Mouse (Mus musculus): ENCODE measurements at regions not wholly inside any gene's neighbourhood (a gene's known extent, or its start where the extent isn't known, plus 50 kb on each side); places are given as distances from the start of the nearest gene placed in this dataset.
"Not testable (repeated sequence)": the region's sequence is repeated elsewhere in the genome, so short reads cannot be mapped to it uniquely, and the experiment has no call there.

DNA sequence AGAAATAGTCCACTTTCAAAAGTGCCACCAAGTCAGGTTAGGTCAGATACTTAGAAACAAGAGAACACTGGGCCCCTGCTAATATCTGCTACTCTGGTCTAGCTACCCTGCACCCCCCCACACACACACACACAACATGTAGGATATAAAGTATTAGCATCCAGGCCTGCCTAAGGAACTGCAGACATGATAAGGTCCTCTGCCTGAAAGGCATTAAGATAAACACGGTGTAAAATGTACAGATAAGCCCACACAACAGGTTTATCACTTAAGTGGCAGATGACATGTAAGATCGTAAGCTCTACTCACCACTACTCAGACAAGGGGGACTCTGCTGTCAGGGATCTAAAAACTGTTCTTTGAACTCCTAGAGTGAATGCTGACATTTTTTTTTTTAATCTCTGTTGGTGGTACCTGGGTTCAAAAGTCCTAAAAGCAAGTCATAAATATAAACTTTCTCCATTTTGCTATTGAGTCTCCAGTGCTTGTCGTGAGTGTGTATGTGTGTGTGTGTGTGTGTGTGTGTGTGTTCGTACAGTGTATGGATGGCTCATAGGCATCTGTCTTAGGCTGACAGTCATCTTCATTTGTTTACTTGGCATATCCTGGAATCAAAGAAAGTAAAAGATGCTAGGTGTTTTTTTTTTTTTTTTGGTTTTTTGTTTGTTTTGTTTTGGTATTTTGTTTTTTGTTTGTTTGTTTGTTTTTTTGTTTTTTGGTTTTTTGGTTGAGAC, 52.2 kb downstream of the Gm9817 start:
- peaks cover 6% of the 10 kb centered on the region for H3K4me1 ChIP-seq
- no peak overlapping the region for H3K4me3 ChIP-seq
- 77% methylated on average over 4 of the region's 4 CpGs for WGBS

DNA sequence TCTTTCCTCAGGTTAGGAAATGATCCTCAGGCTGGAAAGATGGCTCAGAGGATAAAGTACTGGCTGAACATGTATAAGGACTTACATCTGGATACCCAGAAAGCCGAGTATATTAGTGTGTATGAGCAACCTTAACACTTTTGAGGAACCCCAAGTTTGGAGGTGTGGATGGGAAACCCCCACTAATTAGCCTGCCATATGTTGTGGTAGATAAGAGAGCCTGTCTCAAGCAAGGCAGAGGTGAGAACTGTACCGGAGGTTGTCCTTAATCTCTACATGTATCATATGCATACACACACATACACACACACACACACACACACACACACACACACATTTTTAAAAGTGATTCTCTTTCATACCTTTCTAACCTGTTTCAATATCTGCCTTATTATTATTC, 62.1 kb downstream of the Gm9817 start:
- WGBS: 84% methylated on average over 2 of the region's 2 CpGs
- Histone ChIP-seq H3K27ac (no peak overlapping the region), H3K36me3 (no peaks in the 10 kb centered on the region), H3K27me3 (ENCODE audit: low read depth, poor library complexity, severe bottlenecking) (no peaks in the 10 kb centered on the region), H3K4me1 (peaks cover 7% of the 10 kb centered on the region; the same call in 1 of the 2 replicates), H3K4me3 (no peak overlapping the region), H3K9me3 (replicated peaks) (no peaks in the 10 kb centered on the region)
- no peak for DNase-seq (ENCODE audit: low spot score)

More for the DNA sequence above, 52.2 kb downstream of the Gm9817 start:
- no peaks in the 10 kb centered on the region for H3K9me3 ChIP-seq (replicated peaks)
- DNase-seq (ENCODE audit: low spot score): no peak
- H3K36me3 ChIP-seq: no peaks in the 10 kb centered on the region
- no peak overlapping the region for H3K27ac ChIP-seq
- no peaks in the 10 kb centered on the region for H3K27me3 ChIP-seq (ENCODE audit: low read depth, poor library complexity, severe bottlenecking)

DNA sequence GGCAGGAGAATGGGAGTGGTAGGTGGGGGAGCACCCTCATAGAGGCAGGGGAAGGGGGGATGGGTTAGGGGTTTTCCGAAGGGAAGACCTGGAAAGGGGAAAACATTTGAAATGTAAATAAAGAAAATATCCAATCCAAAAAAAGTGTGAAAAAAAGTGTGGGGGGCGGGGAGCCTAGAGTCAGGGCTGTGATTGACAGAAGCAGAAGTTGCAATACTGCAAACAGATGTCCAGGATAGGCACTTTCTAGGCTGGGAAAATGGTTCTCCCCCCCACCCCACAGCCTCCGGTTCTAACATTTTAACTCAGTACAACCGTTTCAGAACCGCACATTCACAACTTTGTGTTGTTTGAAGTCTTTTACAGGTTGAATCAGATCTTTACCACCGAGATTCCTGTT, 66.6 kb downstream of the Gm9817 start:
- 81% methylated on average over 6 of the region's 6 CpGs for WGBS
- no peaks in the 10 kb centered on the region for H3K27me3 ChIP-seq (ENCODE audit: low read depth, poor library complexity, severe bottlenecking)
- H3K4me1 ChIP-seq: peaks cover 7% of the 10 kb centered on the region; the same call in 1 of the 2 replicates

DNA sequence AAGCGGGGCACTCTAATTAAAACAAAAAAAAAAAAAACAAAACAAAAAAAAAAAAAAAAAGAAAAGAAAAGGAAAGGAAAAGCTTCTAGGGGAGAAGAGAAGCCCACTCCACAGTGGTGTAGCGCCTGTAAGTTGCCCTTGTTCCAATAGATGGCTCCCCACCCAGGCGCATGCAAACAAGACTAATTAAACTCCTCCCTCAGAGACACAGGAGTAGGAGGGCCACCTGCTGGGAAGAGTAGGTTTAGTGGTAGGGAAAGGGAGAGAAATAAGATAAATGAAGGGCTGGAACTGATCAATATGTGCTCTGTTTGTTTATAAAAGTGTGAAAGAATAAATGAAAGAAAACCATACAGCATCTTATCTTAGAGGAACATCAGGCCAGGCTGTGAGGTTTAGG, 77.7 kb downstream of the Gm9817 start:
- Histone ChIP-seq H3K27me3 (ENCODE audit: low read depth, poor library complexity, severe bottlenecking) (peaks cover 7% of the 10 kb centered on the region; the same call in 1 of the 2 replicates), H3K36me3 (no peaks in the 10 kb centered on the region), H3K4me1 (no peaks in the 10 kb centered on the region), H3K4me3 (no peak overlapping the region), H3K9me3 (replicated peaks) (no peaks in the 10 kb centered on the region), H3K27ac (no peak overlapping the region)
- 67% methylated on average over 3 of the region's 3 CpGs for WGBS
- no peak for DNase-seq (ENCODE audit: low spot score)

More for the DNA sequence above, 66.6 kb downstream of the Gm9817 start:
- H3K27ac ChIP-seq: no peak overlapping the region
- no peaks in the 10 kb centered on the region for H3K36me3 ChIP-seq
- no peak overlapping the region for H3K4me3 ChIP-seq
- H3K9me3 ChIP-seq (replicated peaks): no peaks in the 10 kb centered on the region
- no peak for DNase-seq (ENCODE audit: low spot score)

DNA sequence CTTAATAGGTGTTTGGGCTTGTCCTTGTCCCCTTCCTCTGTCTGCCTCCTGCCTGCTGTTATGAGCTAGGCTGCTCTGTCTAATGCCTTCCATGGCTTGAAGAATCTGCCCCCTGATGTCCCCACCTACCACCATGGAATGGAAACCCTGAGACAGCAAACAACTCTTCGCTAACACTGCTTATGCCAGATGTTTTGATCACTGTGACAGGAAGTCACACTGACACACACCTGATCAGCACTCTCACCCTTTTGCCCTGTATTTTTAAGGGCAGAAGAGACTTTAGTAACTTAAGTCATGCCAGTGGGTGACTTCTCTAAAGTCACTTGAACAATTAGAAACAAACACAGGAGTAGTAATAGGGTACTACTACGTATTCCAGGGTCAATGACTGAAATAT, 78.5 kb downstream of the Gm9817 start:
- H3K9me3 ChIP-seq (replicated peaks): no peaks in the 10 kb centered on the region
- H3K27me3 ChIP-seq (ENCODE audit: low read depth, poor library complexity, severe bottlenecking): peaks cover 7% of the 10 kb centered on the region; the same call in 1 of the 2 replicates
- H3K4me1 ChIP-seq: no peaks in the 10 kb centered on the region
- H3K27ac ChIP-seq: no peak overlapping the region
- no peak overlapping the region for H3K4me3 ChIP-seq
- 89% methylated on average over 2 of the region's 2 CpGs for WGBS
- no peak for DNase-seq (ENCODE audit: low spot score)
- H3K36me3 ChIP-seq: no peaks in the 10 kb centered on the region

DNA sequence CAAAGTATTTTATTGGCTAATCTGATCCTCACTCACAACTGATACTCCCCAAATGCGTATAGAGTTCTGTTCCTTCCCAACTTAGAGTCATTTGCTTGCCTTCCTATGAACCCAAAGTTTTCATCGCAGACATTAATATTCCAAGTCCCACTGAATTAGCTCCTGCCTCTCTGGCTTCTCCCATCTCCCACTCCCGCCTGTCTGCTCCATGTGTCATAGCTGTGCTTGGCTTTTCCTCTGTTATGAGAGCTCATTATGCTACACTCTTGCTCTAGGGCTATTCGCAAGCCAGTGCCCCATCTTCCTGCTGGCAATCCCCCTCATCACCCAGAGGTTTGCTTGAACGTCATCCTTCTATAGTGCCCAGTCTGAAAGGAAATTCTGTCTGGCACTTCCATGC, 81.8 kb downstream of the Gm9817 start:
- no peaks in the 10 kb centered on the region for H3K36me3 ChIP-seq
- 90% methylated on average over 5 of the region's 5 CpGs for WGBS
- H3K27ac ChIP-seq: no peak overlapping the region
- no peaks in the 10 kb centered on the region for H3K27me3 ChIP-seq (ENCODE audit: low read depth, poor library complexity, severe bottlenecking)
- no peak for DNase-seq (ENCODE audit: low spot score)
- no peaks in the 10 kb centered on the region for H3K9me3 ChIP-seq (replicated peaks)
- H3K4me1 ChIP-seq: peaks cover 10% of the 10 kb centered on the region; the same call in 1 of the 2 replicates
- H3K4me3 ChIP-seq: no peak overlapping the region

DNA sequence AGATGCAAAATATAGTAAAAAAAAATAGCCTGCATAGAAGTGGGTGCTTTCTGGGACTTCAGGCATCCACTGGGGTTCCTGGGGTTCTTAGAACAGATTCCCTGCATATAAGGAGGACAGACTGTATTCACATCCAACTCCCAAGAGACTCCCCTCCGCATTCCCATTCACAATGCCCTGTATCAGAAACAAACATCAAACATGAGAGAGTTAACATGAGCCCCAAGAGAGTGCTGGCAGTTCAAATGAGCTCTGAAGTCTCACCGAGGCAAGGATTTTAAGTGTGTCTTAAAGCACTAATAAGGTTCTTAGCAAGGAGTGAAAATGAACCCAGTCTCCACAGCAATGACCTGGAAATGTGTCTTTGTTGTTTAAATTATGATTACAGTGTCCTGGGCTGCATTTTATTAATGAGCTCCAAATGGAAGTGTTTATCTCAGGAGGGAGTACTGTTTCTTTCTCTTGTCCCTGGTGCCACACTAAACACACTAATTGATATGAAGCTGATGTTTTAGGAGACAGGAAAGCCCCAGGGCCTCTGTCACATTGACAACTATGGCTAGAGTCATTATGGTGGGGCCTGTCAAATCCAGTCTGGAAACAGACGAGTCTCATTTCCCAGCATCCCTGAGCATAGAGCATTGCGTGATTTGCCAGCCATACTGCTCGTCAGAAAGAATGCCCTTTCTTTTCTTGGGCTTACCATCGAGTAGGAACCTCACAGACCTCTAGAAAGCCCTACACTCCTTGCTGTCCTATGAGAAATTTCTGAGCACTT, 85.7 kb downstream of the Gm9817 start:
- Histone ChIP-seq H3K4me1 (peaks cover 10% of the 10 kb centered on the region; the same call in 1 of the 2 replicates), H3K36me3 (no peaks in the 10 kb centered on the region), H3K27me3 (ENCODE audit: low read depth, poor library complexity, severe bottlenecking) (no peaks in the 10 kb centered on the region), H3K4me3 (no peak overlapping the region), H3K9me3 (replicated peaks) (no peaks in the 10 kb centered on the region), H3K27ac (no peak overlapping the region)
- DNase-seq (ENCODE audit: low spot score): peak; percentile 35
- WGBS: 45% methylated on average over 6 of the region's 6 CpGs

DNA sequence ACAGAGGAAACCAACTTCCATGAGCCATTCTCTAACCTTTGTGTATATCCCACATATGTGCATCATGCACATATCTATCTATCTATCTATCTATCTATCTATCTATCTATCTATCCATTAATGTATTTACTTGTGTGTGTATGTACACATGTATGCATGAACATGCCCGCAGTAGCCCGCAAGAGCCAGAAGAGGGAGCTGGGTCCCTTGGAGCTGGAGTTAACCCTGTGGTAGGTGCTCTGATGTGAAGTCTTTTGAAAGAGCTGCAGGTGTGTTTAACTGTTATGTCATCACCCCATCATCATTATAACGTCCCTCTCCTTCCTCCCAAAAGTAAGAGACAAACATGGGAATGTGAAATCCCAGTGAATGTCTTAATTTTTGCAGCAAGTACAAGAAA, 86.7 kb downstream of the Gm9817 start:
- H3K27me3 ChIP-seq (ENCODE audit: low read depth, poor library complexity, severe bottlenecking): no peaks in the 10 kb centered on the region
- no peak overlapping the region for H3K27ac ChIP-seq
- H3K9me3 ChIP-seq (replicated peaks): no peaks in the 10 kb centered on the region
- no peaks in the 10 kb centered on the region for H3K36me3 ChIP-seq
- peaks cover 10% of the 10 kb centered on the region; the same call in 1 of the 2 replicates for H3K4me1 ChIP-seq
- 79% methylated on average over 3 of the region's 3 CpGs for WGBS
- H3K4me3 ChIP-seq: no peak overlapping the region
- no peak for DNase-seq (ENCODE audit: low spot score)

DNA sequence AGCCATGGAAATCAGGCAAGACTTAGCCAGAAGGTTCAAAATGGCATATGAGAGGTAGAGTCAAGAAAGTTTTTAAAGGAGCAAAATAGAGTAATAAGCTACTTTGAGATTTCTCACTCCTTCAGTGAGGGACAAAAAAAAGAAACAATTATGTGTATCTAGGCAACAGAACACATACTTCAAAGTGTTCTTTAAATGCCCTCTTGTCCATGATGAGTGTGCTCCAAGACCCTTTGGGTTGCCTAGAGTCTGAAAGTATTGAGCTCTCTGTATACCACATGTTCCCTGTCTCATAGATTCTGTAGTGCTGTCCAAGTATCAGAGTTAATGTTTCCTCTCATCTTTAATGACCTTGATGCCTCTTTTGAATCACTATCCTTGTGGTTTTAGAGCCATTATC, 91.2 kb downstream of the Gm9817 start:
- Histone ChIP-seq H3K9me3 (replicated peaks) (no peaks in the 10 kb centered on the region), H3K27me3 (ENCODE audit: low read depth, poor library complexity, severe bottlenecking) (no peaks in the 10 kb centered on the region), H3K36me3 (no peaks in the 10 kb centered on the region), H3K27ac (no peak overlapping the region), H3K4me3 (no peak overlapping the region), H3K4me1 (peaks cover 16% of the 10 kb centered on the region)
- DNase-seq (ENCODE audit: low spot score): no peak

DNA sequence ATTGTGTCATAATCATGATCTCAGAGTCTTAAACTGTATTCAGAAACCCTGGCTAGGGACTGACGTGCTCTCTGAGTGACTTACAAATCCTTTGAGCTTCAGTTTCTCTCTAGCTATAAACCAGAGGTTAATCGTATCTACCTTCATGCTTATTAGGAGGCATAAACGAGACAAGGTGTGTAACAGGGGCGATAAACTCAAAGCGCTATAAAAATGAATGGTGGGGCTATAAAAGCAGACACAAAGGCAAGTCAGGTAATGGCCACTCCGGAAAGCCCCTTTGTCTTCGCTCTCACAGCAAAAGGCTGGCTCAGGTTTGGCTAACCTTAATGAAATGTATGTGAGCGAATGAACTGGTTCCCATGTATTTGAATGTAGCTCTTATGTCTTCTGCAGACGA, 94.6 kb downstream of the Gm9817 start:
- no peaks in the 10 kb centered on the region for H3K36me3 ChIP-seq
- no peak for DNase-seq (ENCODE audit: low spot score)

DNA sequence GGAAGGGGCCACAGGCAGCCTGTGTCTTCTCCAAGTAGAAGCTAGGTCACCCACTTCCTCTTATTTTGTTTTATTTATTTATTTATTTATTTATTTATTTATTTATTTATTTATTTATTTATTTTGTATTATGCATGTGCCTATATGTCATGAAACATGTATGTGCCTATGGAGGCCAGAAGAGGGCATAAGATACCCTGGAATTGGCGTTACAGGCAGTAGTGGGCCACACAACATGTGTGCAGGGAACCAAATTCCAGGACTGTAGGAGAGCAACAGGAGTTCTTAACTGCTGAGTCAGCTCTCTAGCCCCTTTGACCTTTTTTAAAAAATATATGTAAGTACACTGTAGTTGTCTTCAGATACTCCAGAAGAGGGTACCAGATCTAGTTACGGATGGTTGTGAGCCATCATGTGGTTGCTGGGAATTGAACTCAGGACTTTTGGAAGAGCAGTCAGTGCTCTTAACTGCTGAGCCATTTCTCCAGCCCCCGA, 97.3 kb downstream of the Gm9817 start:
- not testable (repeated sequence) for H3K9me3 ChIP-seq (replicated peaks); H3K4me3 ChIP-seq; H3K27me3 ChIP-seq (ENCODE audit: low read depth, poor library complexity, severe bottlenecking); H3K36me3 ChIP-seq; H3K27ac ChIP-seq; DNase-seq (ENCODE audit: low spot score)
- 90% methylated on average over 3 of the region's 3 CpGs for WGBS
- H3K4me1 ChIP-seq: peaks cover 15% of the 10 kb centered on the region

More for the DNA sequence above, 94.6 kb downstream of the Gm9817 start:
- H3K27ac ChIP-seq: peak overlapping the region; percentile 50; the same call in 1 of the 2 replicates
- 51% methylated on average over 9 of the region's 9 CpGs for WGBS
- no peak overlapping the region for H3K4me3 ChIP-seq
- H3K4me1 ChIP-seq: peaks cover 15% of the 10 kb centered on the region
- no peaks in the 10 kb centered on the region for H3K27me3 ChIP-seq (ENCODE audit: low read depth, poor library complexity, severe bottlenecking)
- no peaks in the 10 kb centered on the region for H3K9me3 ChIP-seq (replicated peaks)

DNA sequence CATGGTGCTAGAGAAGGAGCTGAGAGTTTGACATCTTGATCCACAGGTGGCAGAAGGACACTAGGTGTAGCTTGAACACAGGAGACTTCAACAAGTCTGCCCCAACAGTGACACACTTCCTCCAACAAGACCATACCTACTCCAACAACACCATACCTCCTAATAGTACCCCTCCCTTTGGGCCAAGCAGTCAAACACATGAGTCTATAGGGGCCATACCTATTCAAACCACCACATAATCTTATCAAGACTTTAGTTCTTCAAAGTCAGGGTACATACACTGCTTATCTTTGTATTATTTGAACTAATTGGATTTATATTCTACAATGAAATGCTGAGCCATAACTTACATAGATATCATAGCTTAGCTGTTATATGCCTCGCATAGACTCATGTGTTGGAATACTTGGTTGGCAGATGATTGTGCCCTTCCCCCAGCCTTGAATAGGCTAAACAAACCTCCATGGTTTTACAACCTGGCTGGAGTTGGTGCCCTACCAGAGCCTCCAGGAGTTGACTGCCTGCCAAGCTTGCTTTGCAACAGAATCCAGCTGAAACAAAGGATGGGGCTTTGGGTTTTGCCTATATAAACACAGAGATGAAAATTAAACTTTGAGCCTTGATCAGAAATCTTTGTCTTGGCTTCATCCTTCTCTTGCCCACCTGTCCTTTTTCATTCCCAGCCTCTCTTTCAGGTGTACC, 103.2 kb downstream of the Gm9817 start:
- WGBS: 96% methylated on average over 1 of the region's 1 CpGs
- Histone ChIP-seq H3K4me1 (peaks cover 8% of the 10 kb centered on the region), H3K9me3 (replicated peaks) (no peaks in the 10 kb centered on the region), H3K4me3 (no peak overlapping the region), H3K27me3 (ENCODE audit: low read depth, poor library complexity, severe bottlenecking) (no peaks in the 10 kb centered on the region), H3K36me3 (no peaks in the 10 kb centered on the region), H3K27ac (no peak overlapping the region)
- no peak for DNase-seq (ENCODE audit: low spot score)

DNA sequence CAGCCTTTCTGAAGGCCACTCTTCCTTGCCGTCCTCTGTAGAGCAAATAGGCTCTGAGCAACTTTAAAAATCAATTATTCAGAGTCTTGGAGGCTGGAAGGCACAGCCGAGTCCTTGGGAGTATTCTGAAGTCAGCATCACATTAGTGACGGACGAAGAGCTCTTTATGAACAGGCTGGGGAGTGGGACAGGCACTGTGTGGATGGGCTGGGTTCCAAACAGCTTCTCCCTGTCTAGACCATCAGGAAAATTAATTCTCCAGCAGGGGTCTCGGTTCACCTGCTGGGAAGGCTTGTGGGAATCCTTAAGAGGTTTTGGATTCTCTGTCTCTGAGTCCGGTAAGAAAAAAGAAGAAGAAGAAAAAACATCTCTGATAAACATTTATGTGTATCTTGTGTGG, 110.9 kb downstream of the Gm9817 start:
- Histone ChIP-seq H3K4me1 (peaks cover 32% of the 10 kb centered on the region), H3K4me3 (no peak overlapping the region), H3K27me3 (ENCODE audit: low read depth, poor library complexity, severe bottlenecking) (no peaks in the 10 kb centered on the region), H3K36me3 (no peaks in the 10 kb centered on the region), H3K9me3 (replicated peaks) (no peaks in the 10 kb centered on the region), H3K27ac (no peak overlapping the region)
- 81% methylated on average over 6 of the region's 6 CpGs for WGBS
- DNase-seq (ENCODE audit: low spot score): no peak
